Mouse (Mus musculus): ENCODE measurements around the gene Nek11.

- no peak for TF ChIP-seq EP300 (IDR thresholded peaks at IDR 0.05; ENCODE audit: insufficient read depth, low read depth, low read length)
- TF ChIP-seq CTCF (IDR thresholded peaks at IDR 0.05), result no peak
Observed at GRCm38 (mm10) chr9:105134536-105134935, 260.8 kb downstream of the Nek11 start.

Data from heart, adult 2 months (tissue).